Mouse (Mus musculus): Measurements from ENCODE around the gene Nsun7.

DNA sequence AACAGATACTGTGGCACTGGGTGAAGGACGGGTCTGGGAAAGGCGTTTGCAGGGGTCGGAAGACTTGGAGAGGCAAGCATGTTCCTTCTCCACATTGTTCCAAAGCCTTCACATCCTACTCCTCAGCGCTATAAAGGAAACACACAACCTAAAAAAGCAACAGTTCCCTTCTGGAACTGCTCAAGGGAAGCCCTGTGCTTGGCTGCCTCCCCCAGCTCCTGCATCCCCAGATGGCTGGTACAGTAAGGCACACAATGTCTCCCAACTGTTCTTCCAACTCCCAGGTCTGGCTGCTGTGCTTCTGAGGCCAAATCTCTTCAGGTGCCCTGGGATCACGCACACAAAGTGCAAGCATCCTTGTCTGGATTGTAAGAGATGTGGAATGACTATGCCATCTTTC, 56.1 kb downstream of the Nsun7 start:
- TF ChIP-seq CTCF (IDR thresholded peaks at IDR 0.05; ENCODE audit: low read depth) (no peak), EP300 (IDR thresholded peaks at IDR 0.05; ENCODE audit: low read depth) (no peak)
